Mouse (Mus musculus): Measurements from ENCODE around the gene Snrpa. TPM values are rescaled to one million over a fixed set of nuclear protein-coding genes. Genes with fewer than 3 reads are reported as not detected.

The Snrpa gene
- polyA plus RNA-seq, 1 experiment from 2014 or later, result 254 TPM

DNA sequence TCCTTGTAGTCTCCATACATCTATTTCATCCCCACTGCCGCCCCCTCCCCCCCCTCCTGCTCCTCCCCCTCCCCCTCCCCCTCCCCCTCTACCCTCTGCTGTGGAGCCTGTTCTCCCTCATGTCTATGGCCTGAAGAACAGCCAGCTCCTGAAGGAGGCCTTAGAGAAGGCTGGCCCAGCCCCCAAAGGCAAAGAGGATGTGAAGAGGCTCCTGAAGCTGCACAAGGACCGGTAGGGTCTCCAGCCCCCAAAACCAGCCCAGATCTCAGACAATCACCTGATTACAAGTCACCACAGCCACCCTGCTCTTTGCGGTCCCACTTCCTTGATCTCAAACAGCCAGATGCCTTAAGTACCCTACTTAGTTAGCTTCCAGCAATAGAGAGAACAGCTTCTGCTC is 1.1 kb upstream of the Snrpa start:
- H3K4me3 ChIP-seq, result no peak overlapping the region
- no peak for ATAC-seq (ENCODE audit: low FRiP score)
- peaks cover 30% of the 10 kb centered on the region for H3K36me3 ChIP-seq

DNA sequence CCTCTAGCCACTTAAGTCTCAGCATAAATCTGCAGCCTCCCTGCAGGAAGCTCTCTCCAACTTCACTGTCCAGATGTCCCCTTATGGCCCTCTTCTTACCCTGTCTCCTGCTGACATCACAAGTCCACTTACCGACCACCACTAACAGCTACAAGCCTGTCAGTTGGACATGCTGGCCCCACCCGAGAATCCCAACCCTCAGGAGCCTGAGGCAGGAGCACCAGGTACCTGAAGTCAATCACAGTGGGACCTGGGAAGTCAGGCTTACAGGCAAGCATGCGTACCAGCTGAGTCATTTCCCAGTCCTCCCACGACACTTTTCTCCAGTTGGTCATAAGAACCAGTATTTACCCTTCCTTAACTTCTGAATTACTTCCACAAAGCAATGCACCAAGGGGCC is 2.3 kb downstream of the Snrpa start:
- Histone ChIP-seq H3K4me3 (no peak overlapping the region), H3K9ac (peak overlapping the region; percentile 18; the same call in 1 of the 2 replicates), H3K36me3 (peaks cover 53% of the 10 kb centered on the region), H3K4me2 (replicated peaks) (peak overlapping the region; percentile 25), H3K27me3 (no peaks in the 10 kb centered on the region), H3K4me1 (peaks cover 21% of the 10 kb centered on the region), H3K27ac (no peak overlapping the region), H3K9me3 (replicated peaks) (no peaks in the 10 kb centered on the region)
- WGBS, result 91% methylated on average over 4 of the region's 4 CpGs
- no peak for ATAC-seq (ENCODE audit: low FRiP score)

More for the DNA sequence above, 1.1 kb upstream of the Snrpa start:
- Histone ChIP-seq H3K27ac (no peak overlapping the region), H3K27me3 (no peaks in the 10 kb centered on the region), H3K9me3 (replicated peaks) (no peaks in the 10 kb centered on the region), H3K4me2 (replicated peaks) (no peak overlapping the region), H3K9ac (no peak overlapping the region), H3K4me1 (peaks cover 21% of the 10 kb centered on the region)
- 72% methylated on average over 3 of the region's 3 CpGs for WGBS

DNA sequence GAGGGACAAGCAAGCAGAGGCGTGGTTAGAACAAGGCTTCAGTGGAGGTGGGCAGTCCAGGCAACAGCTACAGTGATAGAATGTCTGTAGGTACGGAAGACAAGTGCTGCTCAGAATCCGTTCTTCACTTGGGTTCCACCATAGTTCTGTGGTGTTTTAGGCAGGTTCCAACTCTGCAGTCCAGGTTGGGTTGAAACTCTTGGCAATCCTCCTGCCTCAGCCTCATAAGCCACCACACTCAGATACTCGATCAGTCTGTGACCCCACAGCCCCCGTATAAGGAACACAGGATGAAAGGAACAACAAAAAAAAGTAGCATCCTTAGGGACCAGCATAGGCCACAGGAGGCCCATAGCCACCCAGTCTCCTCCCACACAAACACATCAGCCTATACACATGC is 3.6 kb downstream of the Snrpa start:
- no peaks in the 10 kb centered on the region for H3K9me3 ChIP-seq (replicated peaks)
- no peak for ATAC-seq (ENCODE audit: low FRiP score)

DNA sequence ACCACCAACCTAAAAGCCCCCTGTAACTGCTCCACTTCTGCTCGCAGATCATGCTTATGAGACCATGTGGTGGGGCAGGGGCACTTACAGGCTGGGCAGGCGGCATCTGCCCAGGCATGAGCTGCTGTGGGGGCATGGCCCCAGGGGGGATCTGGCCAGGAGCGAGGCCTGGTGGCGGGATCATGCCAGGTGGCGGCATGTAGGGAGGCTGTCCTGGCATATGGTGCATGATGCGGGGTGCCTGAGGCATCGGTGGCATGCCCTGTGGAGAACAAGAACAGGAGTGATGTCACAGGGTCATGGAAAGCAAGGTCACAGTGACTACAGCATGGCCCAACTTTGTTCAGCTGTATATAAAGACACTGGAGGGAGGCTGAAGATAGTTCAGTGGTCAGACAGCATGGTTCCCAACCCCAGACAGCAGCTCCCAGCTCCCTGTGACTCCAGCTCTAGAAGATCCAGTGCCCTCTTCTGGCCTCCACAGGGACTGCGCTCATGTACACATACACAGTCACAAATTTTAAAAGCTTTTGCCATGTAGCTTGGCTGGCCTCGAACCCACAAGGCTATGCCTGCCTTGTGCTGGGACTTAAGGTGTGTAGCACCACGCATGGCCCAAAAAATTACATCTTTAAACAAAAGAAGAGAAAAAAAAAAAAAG is 6.7 kb downstream of the Snrpa start:
- no peak overlapping the region for H3K4me3 ChIP-seq
- peak; percentile 47; the same call in 1 of the 2 replicates for ATAC-seq (ENCODE audit: low FRiP score)
- H3K9me3 ChIP-seq (replicated peaks), result no peaks in the 10 kb centered on the region
- no peak overlapping the region for H3K9ac ChIP-seq
- 93% methylated on average over 10 of the region's 10 CpGs for WGBS
- no peak overlapping the region for H3K4me2 ChIP-seq (replicated peaks)
- H3K36me3 ChIP-seq, result peaks cover 96% of the 10 kb centered on the region
- no peaks in the 10 kb centered on the region for H3K27me3 ChIP-seq
- H3K4me1 ChIP-seq, result peaks cover 10% of the 10 kb centered on the region
- no peak overlapping the region for H3K27ac ChIP-seq

More for the DNA sequence above, 3.6 kb downstream of the Snrpa start:
- H3K4me1 ChIP-seq, result peaks cover 21% of the 10 kb centered on the region
- H3K4me2 ChIP-seq (replicated peaks), result no peak overlapping the region
- WGBS, result 95% methylated on average over 5 of the region's 5 CpGs
- H3K27me3 ChIP-seq, result no peaks in the 10 kb centered on the region
- no peak overlapping the region for H3K27ac ChIP-seq
- peaks cover 66% of the 10 kb centered on the region for H3K36me3 ChIP-seq
- no peak overlapping the region for H3K4me3 ChIP-seq
- no peak overlapping the region for H3K9ac ChIP-seq

DNA sequence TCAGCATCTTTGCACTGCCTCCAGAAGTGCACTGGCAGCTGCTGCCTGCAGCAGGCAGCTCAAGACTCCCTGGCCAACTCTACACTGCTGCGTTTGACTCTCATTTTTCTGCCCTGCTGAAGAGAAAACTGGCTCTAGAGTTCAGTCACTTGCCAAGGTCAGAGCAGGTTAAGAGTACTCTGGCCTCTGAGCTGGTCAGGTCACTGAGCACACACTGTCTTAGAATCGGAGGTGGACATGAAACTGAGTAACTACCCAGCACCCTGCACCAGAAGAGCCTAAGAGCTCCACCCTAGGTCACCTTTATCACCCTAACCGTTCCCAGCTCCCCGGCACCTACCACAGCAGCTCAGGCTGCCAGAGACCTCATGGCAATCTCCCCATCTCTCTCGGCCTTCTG is 10.1 kb downstream of the Snrpa start:
- no peaks in the 10 kb centered on the region for H3K27me3 ChIP-seq
- no peak overlapping the region for H3K9ac ChIP-seq
- H3K27ac ChIP-seq, result no peak overlapping the region
- WGBS, result 94% methylated on average over 5 of the region's 5 CpGs
- no peak overlapping the region for H3K4me2 ChIP-seq (replicated peaks)
- no peak for ATAC-seq (ENCODE audit: low FRiP score)
- H3K4me3 ChIP-seq, result no peak overlapping the region
- no peaks in the 10 kb centered on the region for H3K9me3 ChIP-seq (replicated peaks)
- H3K4me1 ChIP-seq, result no peaks in the 10 kb centered on the region
- H3K36me3 ChIP-seq, result peaks cover 78% of the 10 kb centered on the region

DNA sequence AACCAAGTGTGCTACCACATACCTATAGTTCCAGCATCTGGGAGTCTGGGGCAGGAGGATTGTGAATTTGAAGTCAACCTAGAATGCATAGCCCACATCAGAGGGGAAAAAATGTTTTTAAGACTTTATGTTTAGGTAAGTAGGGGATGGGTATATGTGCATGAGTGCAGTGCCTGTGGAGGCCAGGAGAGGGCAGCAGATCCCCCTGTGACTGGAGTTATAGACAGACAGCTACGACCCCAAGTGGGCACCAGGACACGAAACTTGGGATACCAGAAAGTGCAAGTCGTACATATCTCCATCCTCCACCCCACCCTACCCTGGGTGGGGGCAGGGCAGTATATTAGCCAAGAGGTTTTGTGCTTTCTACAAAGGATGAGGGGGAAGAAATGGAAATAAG is 11.1 kb downstream of the Snrpa start:
- Histone ChIP-seq H3K27ac (no peak overlapping the region), H3K4me3 (no peak overlapping the region), H3K36me3 (peaks cover 68% of the 10 kb centered on the region), H3K4me2 (replicated peaks) (no peak overlapping the region), H3K9me3 (replicated peaks) (no peaks in the 10 kb centered on the region), H3K4me1 (0 out of 2 replicates have a peak, but pooled peaks cover 2% of the 10 kb centered on the region), H3K9ac (no peak overlapping the region), H3K27me3 (no peaks in the 10 kb centered on the region)
- no peak for ATAC-seq (ENCODE audit: low FRiP score)
- 72% methylated on average over 3 of the region's 3 CpGs for WGBS

DNA sequence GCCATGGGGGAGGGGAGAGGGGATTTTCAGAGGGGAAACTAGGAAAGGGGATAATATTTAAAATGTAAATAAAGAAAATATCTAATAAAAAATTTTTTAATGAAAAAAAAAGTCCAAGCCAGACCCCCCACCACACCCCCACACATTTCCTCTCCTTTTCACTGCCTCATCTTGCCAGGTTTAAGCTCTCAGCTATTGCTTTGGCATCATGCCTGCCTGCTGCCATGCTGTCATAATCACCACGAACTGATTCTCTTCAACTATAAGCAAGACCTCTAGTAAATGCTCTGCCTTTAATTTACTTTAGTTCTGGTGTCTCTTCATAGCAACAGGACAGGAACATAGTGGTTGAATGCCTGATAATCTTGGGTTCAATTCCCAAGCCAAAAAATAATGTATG is 13.6 kb downstream of the Snrpa start:
- H3K9ac ChIP-seq, result no peak overlapping the region
- H3K4me3 ChIP-seq, result no peak overlapping the region
- WGBS, result 86% methylated on average over 1 of the region's 1 CpGs
- peaks cover 11% of the 10 kb centered on the region for H3K4me1 ChIP-seq
- no peaks in the 10 kb centered on the region for H3K9me3 ChIP-seq (replicated peaks)
- H3K4me2 ChIP-seq (replicated peaks), result no peak overlapping the region
- H3K27ac ChIP-seq, result no peak overlapping the region
- ATAC-seq (ENCODE audit: low FRiP score), result no peak
- H3K27me3 ChIP-seq, result no peaks in the 10 kb centered on the region
- H3K36me3 ChIP-seq, result peaks cover 43% of the 10 kb centered on the region

DNA sequence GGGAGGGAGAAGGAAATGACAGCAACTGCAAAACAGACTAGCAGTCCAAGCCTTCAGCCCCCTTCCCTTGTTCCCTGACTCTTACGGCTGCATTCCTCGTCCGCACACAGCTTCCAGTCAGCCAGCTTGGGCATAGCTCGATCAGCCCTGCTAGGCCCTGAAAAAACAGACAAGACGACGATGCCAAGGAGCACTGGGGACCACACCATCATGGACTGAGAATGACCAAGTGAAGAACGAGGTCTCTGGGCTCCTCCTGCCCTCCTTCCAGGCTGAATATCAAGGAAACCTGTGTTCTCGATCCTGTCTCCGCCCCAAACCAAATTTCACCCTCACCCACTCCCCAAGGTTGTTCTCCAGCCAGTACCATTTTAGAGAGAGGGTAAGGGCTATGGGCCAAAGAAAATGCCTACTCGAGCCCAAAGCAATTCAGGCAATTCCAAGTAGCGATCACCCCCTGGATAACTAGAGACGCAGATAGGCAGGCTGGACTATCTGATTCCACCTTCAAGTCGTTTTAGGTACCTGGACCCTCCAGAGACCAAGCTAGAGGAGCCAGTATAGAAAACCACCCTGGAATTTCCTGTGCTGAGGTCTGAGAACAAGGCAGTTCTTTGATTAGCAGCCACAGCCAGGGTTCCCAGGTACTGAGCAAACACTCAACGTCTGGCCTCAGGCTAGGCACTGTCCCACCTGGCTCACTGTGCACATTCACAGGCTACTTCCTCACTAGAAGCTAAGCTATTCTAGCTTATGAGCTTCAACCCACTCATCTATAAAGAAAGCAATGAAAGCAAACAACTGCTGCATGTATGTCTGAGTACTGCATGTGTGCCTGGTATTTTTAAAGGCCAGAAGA is 15.0 kb downstream of the Snrpa start, which contains the start of the genes Gm21983 and Mia:
TSS of gene Gm21983 (minus strand) at position 250 of the 859 bp plus-strand sequence.
TSS of gene Mia (minus strand) at position 321 of the 859 bp plus-strand sequence.
- 67% methylated on average over 14 of the region's 14 CpGs for WGBS
- H3K27me3 ChIP-seq, result no peaks in the 10 kb centered on the region
- peak within 1 kb of the TSS; percentile 9; the same call in 1 of the 2 replicates for H3K4me3 ChIP-seq
- ATAC-seq (ENCODE audit: low FRiP score), result no peak
- no peaks in the 10 kb centered on the region for H3K9me3 ChIP-seq (replicated peaks)
- H3K27ac ChIP-seq, result peak within 1 kb of the TSS; percentile 68
- H3K4me1 ChIP-seq, result peaks cover 11% of the 10 kb centered on the region
- H3K9ac ChIP-seq, result no peak within 1 kb of the TSS
- H3K4me2 ChIP-seq (replicated peaks), result no peak within 1 kb of the TSS
- H3K36me3 ChIP-seq, result peaks cover 29% of the 10 kb centered on the region

DNA sequence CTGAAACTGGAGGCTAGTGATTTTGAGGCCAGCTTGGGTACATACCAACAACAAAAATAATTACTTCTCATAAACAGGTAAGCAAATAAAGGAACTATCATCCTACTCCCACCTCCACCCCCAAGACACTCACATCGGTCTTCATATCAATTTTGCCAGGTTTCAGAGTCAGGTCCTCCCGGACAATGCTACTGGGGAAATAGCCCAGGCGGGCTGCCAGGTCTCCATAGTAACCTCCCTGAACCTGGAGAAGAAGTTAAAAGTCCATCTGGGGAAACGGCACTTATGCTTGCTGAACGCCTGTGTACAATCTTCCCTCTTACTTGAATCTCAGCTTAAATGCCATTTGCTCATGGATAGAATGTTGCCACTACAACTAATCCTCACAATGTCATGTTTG is 16.0 kb downstream of the Snrpa start:
- no peaks in the 10 kb centered on the region for H3K27me3 ChIP-seq
- peaks cover 11% of the 10 kb centered on the region for H3K4me1 ChIP-seq
- 68% methylated on average over 5 of the region's 5 CpGs for WGBS
- H3K4me2 ChIP-seq (replicated peaks), result no peak overlapping the region
- peaks cover 18% of the 10 kb centered on the region for H3K36me3 ChIP-seq
- no peak overlapping the region for H3K4me3 ChIP-seq
- no peak overlapping the region for H3K9ac ChIP-seq
- ATAC-seq (ENCODE audit: low FRiP score), result no peak
- H3K9me3 ChIP-seq (replicated peaks), result no peaks in the 10 kb centered on the region
- H3K27ac ChIP-seq, result no peak overlapping the region

DNA sequence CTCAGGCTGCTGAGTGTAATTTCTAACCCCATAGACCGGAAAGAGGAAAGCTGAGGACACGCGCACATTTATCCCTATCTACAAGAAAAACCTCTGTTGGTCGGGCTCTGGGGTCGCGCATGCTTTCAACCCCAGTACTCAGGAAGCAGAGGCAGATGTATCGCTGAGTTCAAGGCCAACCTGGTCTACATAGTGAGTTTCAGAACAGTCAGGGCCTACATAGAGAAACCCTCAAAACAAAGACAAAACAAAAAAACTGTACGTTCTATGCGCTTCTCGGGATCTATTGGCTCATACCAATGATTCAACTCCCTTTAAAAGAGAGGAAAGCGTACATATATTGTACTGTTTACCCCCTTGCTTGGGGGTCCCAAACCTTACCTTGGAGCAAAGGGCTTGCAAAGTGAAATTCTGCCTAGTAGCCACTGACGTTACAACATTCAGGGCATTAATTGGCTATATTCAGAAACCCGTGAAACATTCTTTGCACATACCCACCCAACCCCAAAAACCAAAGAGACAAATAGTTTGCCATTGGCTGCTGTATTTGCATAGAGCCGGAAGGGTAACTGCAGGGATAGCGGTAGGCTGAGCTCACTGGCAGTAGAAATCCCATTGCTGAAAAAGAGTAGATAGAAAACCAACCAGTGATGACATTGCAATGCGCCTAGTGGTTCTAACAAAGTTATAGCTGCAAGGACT is 16.7 kb downstream of the Snrpa start:
- Histone ChIP-seq H3K4me2 (replicated peaks) (peak overlapping the region; percentile 60), H3K9me3 (replicated peaks) (no peaks in the 10 kb centered on the region), H3K9ac (peak overlapping the region; percentile 44), H3K27ac (peak overlapping the region; percentile 79), H3K27me3 (no peaks in the 10 kb centered on the region), H3K4me3 (peak overlapping the region; percentile 63), H3K4me1 (peaks cover 11% of the 10 kb centered on the region), H3K36me3 (peaks cover 16% of the 10 kb centered on the region)
- peak; percentile 2; the same call in 1 of the 2 replicates for ATAC-seq (ENCODE audit: low FRiP score)
- 48% methylated on average over 16 of the region's 16 CpGs for WGBS

DNA sequence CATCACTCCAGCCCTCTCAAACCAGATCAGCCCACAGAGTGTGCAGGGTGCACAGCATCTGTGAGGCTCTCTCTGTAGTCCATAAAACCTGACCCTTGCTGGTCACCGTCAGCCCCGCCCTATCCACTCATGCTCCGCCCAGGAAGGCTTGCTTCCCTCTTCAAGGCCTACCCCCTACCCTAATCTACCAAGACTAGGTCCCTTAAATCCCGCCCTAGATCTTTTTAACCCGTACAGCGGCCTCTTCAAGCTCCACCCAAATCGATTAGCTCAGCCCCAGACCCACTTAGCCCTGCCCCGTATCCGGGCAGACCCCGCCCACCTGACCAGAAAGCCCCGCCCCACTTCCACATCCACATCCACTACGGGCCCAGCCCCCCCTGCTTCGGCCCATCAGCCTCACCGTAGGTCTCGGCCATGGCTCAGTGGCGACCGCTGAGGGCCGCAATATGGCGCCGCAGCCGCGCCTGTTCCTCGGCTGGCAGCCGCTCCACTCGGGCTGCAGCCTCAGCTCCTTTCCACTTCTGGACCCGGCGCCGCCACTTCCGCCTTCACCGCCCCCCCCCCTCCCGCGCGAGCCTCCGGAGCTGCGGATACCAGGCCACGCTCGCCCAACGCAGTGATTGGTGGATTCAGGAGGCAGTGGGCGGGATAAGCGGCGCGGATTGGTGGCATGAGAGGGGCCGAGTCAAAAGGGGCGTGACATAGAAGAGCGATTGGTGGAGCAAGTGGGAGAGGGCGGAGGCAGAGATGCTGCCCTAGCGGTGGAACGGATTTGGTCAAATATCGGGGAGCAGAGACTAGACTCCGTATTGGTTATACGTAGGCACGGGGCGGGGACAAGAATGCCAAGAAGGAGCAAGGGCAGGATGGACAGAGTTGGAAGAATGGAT is 17.5 kb downstream of the Snrpa start, which contains the start of gene Rab4b:
TSS of gene Rab4b (minus strand) at position 573 of the 893 bp plus-strand sequence.
- no peaks in the 10 kb centered on the region for H3K27me3 ChIP-seq
- peak within 1 kb of the TSS; percentile 63 for H3K4me3 ChIP-seq
- peak within 1 kb of the TSS; percentile 96 for H3K27ac ChIP-seq
- peak within 1 kb of the TSS; percentile 60 for H3K4me2 ChIP-seq (replicated peaks)
- peaks cover 19% of the 10 kb centered on the region for H3K36me3 ChIP-seq
- ATAC-seq (ENCODE audit: low FRiP score), result peak; percentile 98
- under 1% methylated on average over 52 of the region's 53 CpGs for WGBS
- peaks cover 11% of the 10 kb centered on the region for H3K4me1 ChIP-seq
- H3K9me3 ChIP-seq (replicated peaks), result no peaks in the 10 kb centered on the region
- H3K9ac ChIP-seq, result peak within 1 kb of the TSS; percentile 66
